Mouse (Mus musculus): ENCODE measurements around the gene Rae1. TPM values are rescaled to one million over a fixed set of nuclear protein-coding genes. Genes with fewer than 3 reads are reported as not detected.

Rae1 gene
- 40.3 TPM for polyA plus RNA-seq (2014; fragmentation: Illumina TruSeq; extraction: RNeasy Lipid Tissue Mini Kit (QIAGEN cat#74804); ENCODE audit: low read depth, low replicate concordance)

DNA sequence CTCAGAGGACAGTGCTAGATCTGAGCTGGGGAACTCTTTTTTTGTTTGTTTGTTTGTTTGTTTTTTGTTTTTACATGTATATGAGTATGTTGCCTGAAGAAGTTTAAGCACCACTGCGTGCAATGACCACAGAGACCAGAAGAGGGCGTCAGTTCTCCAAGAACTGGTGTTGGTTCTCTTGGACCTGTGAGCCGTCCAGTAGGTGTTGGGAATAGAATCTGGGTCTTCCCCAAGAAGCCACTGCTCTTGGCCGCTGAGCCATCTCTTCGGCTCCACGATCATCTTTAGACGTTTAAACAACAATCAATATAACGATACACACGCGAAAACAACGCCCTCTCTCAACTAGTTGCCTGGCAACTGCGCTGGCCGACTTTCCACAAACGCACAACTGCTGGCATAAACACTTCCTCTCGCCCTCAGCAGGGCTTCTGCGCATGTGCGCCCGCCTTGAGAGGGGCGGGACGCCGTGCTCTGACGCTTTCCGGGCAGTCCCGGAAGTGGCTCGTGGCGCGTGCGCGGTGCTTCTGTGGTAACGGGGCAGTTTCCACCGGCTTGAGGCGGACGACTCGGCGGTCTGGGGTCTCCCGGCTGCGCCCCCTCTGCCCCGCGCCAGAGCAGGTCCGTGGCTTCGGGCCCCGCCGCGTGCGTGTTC is at the start of gene Rae1:
TSS of gene Rae1 (plus strand) at position 488 of the 655 bp plus-strand sequence.

DNA sequence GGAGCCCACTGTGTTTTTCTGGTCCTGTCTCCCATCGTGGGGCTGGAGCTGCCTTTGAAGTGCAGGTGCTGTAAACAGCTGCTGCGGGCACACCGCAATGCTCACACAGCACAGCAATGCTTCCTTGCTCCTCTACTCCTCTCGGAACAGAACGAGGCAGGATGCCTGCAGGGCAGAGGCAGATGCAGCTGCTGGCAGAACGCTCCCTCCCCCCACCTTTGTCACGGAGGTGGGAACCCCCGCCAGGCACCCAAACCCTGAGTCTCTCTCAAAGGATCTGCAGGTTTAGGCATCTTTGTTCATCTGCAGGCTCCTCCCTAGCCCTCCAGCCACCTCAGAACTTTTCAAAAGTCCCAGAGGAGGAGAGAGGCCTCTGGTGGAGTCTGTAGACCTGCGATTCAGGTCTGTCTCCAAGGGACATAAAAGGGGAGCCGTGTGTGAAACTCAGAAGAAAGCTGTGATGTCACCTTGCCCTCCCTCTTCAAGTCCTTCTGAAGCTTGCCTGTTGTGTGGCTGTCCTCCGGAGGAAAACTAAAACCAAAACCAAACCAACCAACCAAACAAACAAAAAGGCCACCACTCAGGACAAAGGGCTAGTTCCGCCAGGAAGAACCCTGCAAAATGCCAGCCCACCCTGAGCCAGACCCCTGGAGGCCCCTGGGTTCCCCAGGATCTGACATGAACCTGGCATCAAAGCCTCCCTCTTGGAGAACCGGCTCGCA is 22.3 kb upstream of the Rae1 start, which contains the start of gene Spo11:
TSS of gene Spo11 (plus strand) at position 292 of the 722 bp plus-strand sequence.

DNA sequence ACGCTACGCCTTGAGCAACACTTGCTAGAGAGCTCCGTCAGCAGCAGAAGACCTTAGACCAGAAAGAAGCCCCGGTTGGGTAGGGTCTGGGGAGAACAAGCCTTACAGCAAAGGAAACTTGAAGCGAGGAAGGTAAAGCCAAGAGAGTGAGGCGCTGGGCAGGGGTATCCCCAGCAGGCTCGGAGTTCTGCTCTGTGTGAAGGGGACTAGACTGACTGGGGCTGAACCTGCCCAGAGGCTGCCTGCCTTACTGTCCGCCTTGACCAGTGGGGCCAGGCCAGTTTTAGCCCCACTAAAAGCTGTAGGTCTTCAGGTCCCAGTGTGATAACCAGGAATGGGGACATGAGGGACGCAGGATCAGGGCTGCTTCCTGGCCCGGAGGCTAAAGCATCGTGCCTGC is 20.5 kb downstream of the Rae1 start, which contains the start of gene Rbm38:
TSS of gene Rbm38 (plus strand) at position 69 of the 400 bp plus-strand sequence.

Other genes with a start within 250 kb of the Rae1 start
- 4.3 TPM for gene Bmp7, start 59.8 kb upstream of the Rae1 start, polyA plus RNA-seq (2014; fragmentation: Illumina TruSeq; extraction: RNeasy Lipid Tissue Mini Kit (QIAGEN cat#74804); ENCODE audit: low read depth, low replicate concordance)
- not detected for gene Spo11, start 22.4 kb upstream of the Rae1 start, polyA plus RNA-seq (2014; fragmentation: Illumina TruSeq; extraction: RNeasy Lipid Tissue Mini Kit (QIAGEN cat#74804); ENCODE audit: low read depth, low replicate concordance)
- gene Rbm38, start 20.4 kb downstream of the Rae1 start, polyA plus RNA-seq (2014; fragmentation: Illumina TruSeq; extraction: RNeasy Lipid Tissue Mini Kit (QIAGEN cat#74804); ENCODE audit: low read depth, low replicate concordance), result not detected
- gene Ctcfl, start 119.4 kb downstream of the Rae1 start, polyA plus RNA-seq (2014; fragmentation: Illumina TruSeq; extraction: RNeasy Lipid Tissue Mini Kit (QIAGEN cat#74804); ENCODE audit: low read depth, low replicate concordance), result not detected
- gene Pck1, start 152.9 kb downstream of the Rae1 start, polyA plus RNA-seq (2014; fragmentation: Illumina TruSeq; extraction: RNeasy Lipid Tissue Mini Kit (QIAGEN cat#74804); ENCODE audit: low read depth, low replicate concordance), result 989 TPM
- gene Zbp1, start 218.8 kb downstream of the Rae1 start, polyA plus RNA-seq (2014; fragmentation: Illumina TruSeq; extraction: RNeasy Lipid Tissue Mini Kit (QIAGEN cat#74804); ENCODE audit: low read depth, low replicate concordance), result 1.5 TPM